Mouse (Mus musculus): ENCODE measurements around the gene Rps6kb1. TPM values are rescaled to one million over a fixed set of nuclear protein-coding genes. Genes with fewer than 3 reads are reported as not detected.

The Rps6kb1 gene
- polyA plus RNA-seq, 2 experiments, result 8.4 to 17.2 TPM

- TF ChIP-seq EP300 (IDR thresholded peaks at IDR 0.05; ENCODE audit: low read depth) (no peak), CTCF (IDR thresholded peaks at IDR 0.05; ENCODE audit: low read depth) (no peak)
- Histone ChIP-seq H3K4me3 (ENCODE audit: insufficient read depth in 1 of 2, low read depth in 2 of 2, low read length in 2 of 2) (peak overlapping the region; percentile 90 to 91), H3K27me3 (ENCODE audit: control insufficient read depth, insufficient read depth, low read length) (no peaks in the 10 kb centered on the region), H3K4me2 (ENCODE audit: low read depth) (peak overlapping the region; percentile 91), H3K36me3 (replicated peaks; ENCODE audit: control insufficient read depth, insufficient read depth, low read depth) (peaks cover 3% of the 10 kb centered on the region; the same call in 1 of the 2 replicates), H3K9me3 (ENCODE audit: control insufficient read depth, low read length) (no peaks in the 10 kb centered on the region), H3K27ac (peak overlapping the region; percentile 78), H3K4me1 (replicated peaks; ENCODE audit: control insufficient read depth in 2 of 2, insufficient read depth in 2 of 2, low read length in 1 of 2) (peaks cover 14 to 15% of the 10 kb centered on the region in 2 experiments), H3K9ac (replicated peaks) (peak overlapping the region; percentile 97)
- WGBS (ENCODE audit: insufficient replicate concordance), result under 1% methylated on average over 50 of the region's 50 CpGs
- ATAC-seq (ENCODE audit: insufficient read depth) (peak; percentile 69), DNase-seq (ENCODE audit: low read depth in 3 of 3, low spot score in 3 of 3) (peak in 2 of 3 experiments; percentile 18 to 30)
Observed at GRCm38 (mm10) chr11:86543960-86544638, 506 bp downstream of the Rps6kb1 start.

GRCm38 (mm10) chr11:86542851-86543250 is 1.8 kb downstream of the Rps6kb1 start:
- Histone ChIP-seq H3K9me3 (ENCODE audit: control insufficient read depth, low read length) (no peaks in the 10 kb centered on the region), H3K27ac (no peak overlapping the region), H3K4me3 (ENCODE audit: insufficient read depth in 1 of 2, low read depth in 2 of 2, low read length in 2 of 2) (peak overlapping the region in 1 of 2 experiments; percentile 90; a peak in 2 of 4 replicates), H3K9ac (replicated peaks) (no peak overlapping the region), H3K36me3 (replicated peaks; ENCODE audit: control insufficient read depth, insufficient read depth, low read depth) (no peaks in the 10 kb centered on the region), H3K27me3 (ENCODE audit: control insufficient read depth, insufficient read depth, low read length) (no peaks in the 10 kb centered on the region), H3K4me1 (replicated peaks; ENCODE audit: control insufficient read depth in 2 of 2, insufficient read depth in 2 of 2, low read length in 1 of 2) (peaks cover 14 to 15% of the 10 kb centered on the region in 2 experiments), H3K4me2 (ENCODE audit: low read depth) (peak overlapping the region; percentile 91)
- WGBS (ENCODE audit: insufficient replicate concordance), result 88% methylated on average over 1 of the region's 1 CpGs
- ATAC-seq (ENCODE audit: insufficient read depth) (no peak), DNase-seq (ENCODE audit: low read depth in 3 of 3, low spot score in 3 of 3) (no peak)
- TF ChIP-seq EP300 (IDR thresholded peaks at IDR 0.05; ENCODE audit: low read depth), result no peak
- TF ChIP-seq CTCF (IDR thresholded peaks at IDR 0.05; ENCODE audit: low read depth), result no peak

GRCm38 (mm10) chr11:86540476-86540845 is 4.1 kb downstream of the Rps6kb1 start:
- H3K4me1 ChIP-seq (replicated peaks; ENCODE audit: control insufficient read depth in 2 of 2, insufficient read depth in 2 of 2, low read length in 1 of 2), result peaks cover 5 to 8% of the 10 kb centered on the region in 2 experiments; a peak in 3 of 4 replicates
- H3K4me2 ChIP-seq (ENCODE audit: low read depth), result no peak overlapping the region
- H3K9me3 ChIP-seq (ENCODE audit: control insufficient read depth, low read length), result no peaks in the 10 kb centered on the region
- H3K4me3 ChIP-seq (ENCODE audit: insufficient read depth in 1 of 2, low read depth in 2 of 2, low read length in 2 of 2), result no peak overlapping the region
- no peaks in the 10 kb centered on the region for H3K27me3 ChIP-seq (ENCODE audit: control insufficient read depth, insufficient read depth, low read length)
- DNase-seq (ENCODE audit: low read depth in 3 of 3, low spot score in 3 of 3), result no peak
- TF ChIP-seq CTCF (IDR thresholded peaks at IDR 0.05; ENCODE audit: low read depth), result no peak
- TF ChIP-seq EP300 (IDR thresholded peaks at IDR 0.05; ENCODE audit: low read depth), result no peak
- WGBS (ENCODE audit: insufficient replicate concordance), result 83% methylated on average over 2 of the region's 2 CpGs
- no peaks in the 10 kb centered on the region for H3K36me3 ChIP-seq (replicated peaks; ENCODE audit: control insufficient read depth, insufficient read depth, low read depth)
- H3K9ac ChIP-seq (replicated peaks), result no peak overlapping the region
- no peak overlapping the region for H3K27ac ChIP-seq
- no peak for ATAC-seq (ENCODE audit: insufficient read depth)

GRCm38 (mm10) chr11:86539716-86540475 is 4.7 kb downstream of the Rps6kb1 start:
- TF ChIP-seq CTCF (IDR thresholded peaks at IDR 0.05; ENCODE audit: low read depth) (no peak), EP300 (IDR thresholded peaks at IDR 0.05; ENCODE audit: low read depth) (no peak)
- 79% methylated on average over 6 of the region's 6 CpGs for WGBS (ENCODE audit: insufficient replicate concordance)
- Histone ChIP-seq H3K4me3 (ENCODE audit: insufficient read depth in 1 of 2, low read depth in 2 of 2, low read length in 2 of 2) (no peak overlapping the region), H3K9me3 (ENCODE audit: control insufficient read depth, low read length) (no peaks in the 10 kb centered on the region), H3K4me1 (replicated peaks; ENCODE audit: control insufficient read depth in 2 of 2, insufficient read depth in 2 of 2, low read length in 1 of 2) (peaks cover 5 to 8% of the 10 kb centered on the region in 2 experiments; a peak in 3 of 4 replicates), H3K36me3 (replicated peaks; ENCODE audit: control insufficient read depth, insufficient read depth, low read depth) (no peaks in the 10 kb centered on the region), H3K27ac (no peak overlapping the region), H3K4me2 (ENCODE audit: low read depth) (no peak overlapping the region), H3K9ac (replicated peaks) (no peak overlapping the region), H3K27me3 (ENCODE audit: control insufficient read depth, insufficient read depth, low read length) (no peaks in the 10 kb centered on the region)
- DNase-seq (ENCODE audit: low read depth in 3 of 3, low spot score in 3 of 3), result no peak
- no peak for ATAC-seq (ENCODE audit: insufficient read depth)

GRCm38 (mm10) chr11:86538786-86539185 is 5.8 kb downstream of the Rps6kb1 start:
- Histone ChIP-seq H3K27me3 (ENCODE audit: control insufficient read depth, insufficient read depth, low read length) (no peaks in the 10 kb centered on the region), H3K9me3 (ENCODE audit: control insufficient read depth, low read length) (no peaks in the 10 kb centered on the region), H3K9ac (replicated peaks) (no peak overlapping the region), H3K4me3 (ENCODE audit: insufficient read depth in 1 of 2, low read depth in 2 of 2, low read length in 2 of 2) (no peak overlapping the region), H3K36me3 (replicated peaks; ENCODE audit: control insufficient read depth, insufficient read depth, low read depth) (peaks cover 7% of the 10 kb centered on the region), H3K4me1 (replicated peaks; ENCODE audit: control insufficient read depth in 2 of 2, insufficient read depth in 2 of 2, low read length in 1 of 2) (peaks cover 5 to 8% of the 10 kb centered on the region in 2 experiments; a peak in 3 of 4 replicates), H3K4me2 (ENCODE audit: low read depth) (no peak overlapping the region), H3K27ac (no peak overlapping the region)
- no peak for ATAC-seq (ENCODE audit: insufficient read depth)
- TF ChIP-seq EP300 (IDR thresholded peaks at IDR 0.05; ENCODE audit: low read depth) (no peak), CTCF (IDR thresholded peaks at IDR 0.05; ENCODE audit: low read depth) (no peak)
- no peak for DNase-seq (ENCODE audit: low read depth in 3 of 3, low spot score in 3 of 3)
- WGBS (ENCODE audit: insufficient replicate concordance), result 81% methylated on average over 4 of the region's 4 CpGs
